8 mouse cellular contexts compared by ENCODE assay signal in genomic region chr9:20812537-20813271, GRCm38 (mm10). TPM values are rescaled to one million over a fixed set of nuclear protein-coding genes. Genes with fewer than 3 reads are reported as not detected.
A peak's percentile ranks its signal among the peaks of the same experiment; 100 is the strongest.
DNase-seq lines count a peak whose midpoint lies in the region; ATAC-seq and TF ChIP-seq lines count a peak whose summit lies in the region.

No protein-coding gene starts in this region.

- H3K27ac ChIP-seq in midbrain, embryonic 14.5 days (replicated peaks; ENCODE audit: low read depth, low read length), result no peak overlapping the region
- H3K27ac ChIP-seq in midbrain, embryonic 13.5 days, result no peak overlapping the region
- no peak overlapping the region for H3K27ac ChIP-seq in cerebellum, adult 2 months (ENCODE audit: insufficient read depth, low read length)

- no peak overlapping the region for H3K9ac ChIP-seq in midbrain, embryonic 14.5 days (replicated peaks; ENCODE audit: low read length)
- no peak overlapping the region for H3K9ac ChIP-seq in midbrain, embryonic 13.5 days (replicated peaks)

- peaks cover 6% of the 10 kb centered on the region; the same call in 1 of the 2 replicates for H3K4me1 ChIP-seq in midbrain, embryonic 14.5 days (ENCODE audit: control insufficient read depth, insufficient read depth, low read length)
- H3K4me1 ChIP-seq in midbrain, embryonic 13.5 days (replicated peaks), result peaks cover 13% of the 10 kb centered on the region
- H3K4me1 ChIP-seq in cerebellum, adult 2 months (ENCODE audit: control insufficient read depth, insufficient read depth, low read length), result no peaks in the 10 kb centered on the region

- ATAC-seq in midbrain, embryonic 14.5 days (ENCODE audit: low FRiP score, low TSS enrichment), result no peak
- ATAC-seq in midbrain, embryonic 13.5 days, result no peak

- no peak for TF ChIP-seq CTCF in cerebellum, adult 2 months (IDR thresholded peaks at IDR 0.05; ENCODE audit: borderline replicate concordance, insufficient read depth, low read depth, low read length)

- peak; percentile 35 for DNase-seq in midbrain, embryonic 14.5 days
- peak; percentile 89 to 93 for DNase-seq in adrenal gland, adult (ENCODE audit: inconsistent age in 2 of 2, low spot score in 1 of 2)
- peak; percentile 65 for DNase-seq in gastrocnemius, adult 18-20 months (ENCODE audit: low spot score)
- peak; percentile 35 for DNase-seq in induced T-regulatory cell, adult 2 months (ENCODE audit: low read depth)
- no peak for DNase-seq in layer of hippocampus, adult 8-10 months (ENCODE audit: low spot score in 2 of 2)
- DNase-seq in cerebellum, adult 2 months, result no peak

- H3K4me3 ChIP-seq in midbrain, embryonic 14.5 days (replicated peaks; ENCODE audit: low read depth, low read length), result no peak overlapping the region
- no peak overlapping the region for H3K4me3 ChIP-seq in midbrain, embryonic 13.5 days (replicated peaks)
- H3K4me3 ChIP-seq in myocyte, result peak overlapping the region; percentile 43
- no peak overlapping the region for H3K4me3 ChIP-seq in cerebellum, adult 2 months (replicated peaks; ENCODE audit: insufficient read depth, low read depth, low read length)

- peaks cover 22% of the 10 kb centered on the region for H3K79me2 ChIP-seq in myocyte (ENCODE audit: control insufficient read depth, insufficient read depth)

- WGBS in midbrain, embryonic 14.5 days, result 16% methylated on average over 19 of the region's 19 CpGs
- WGBS in midbrain, embryonic 13.5 days, result 17% methylated on average over 19 of the region's 19 CpGs
- WGBS in cerebellum, adult 2 months, result 12% methylated on average over 19 of the region's 19 CpGs

- 0 out of 2 replicates have a peak, but pooled peaks cover 4% of the 10 kb centered on the region for H3K27me3 ChIP-seq in midbrain, embryonic 14.5 days (ENCODE audit: control insufficient read depth, insufficient read depth, low read length)
- H3K27me3 ChIP-seq in midbrain, embryonic 13.5 days, result peaks cover 17% of the 10 kb centered on the region
- H3K27me3 ChIP-seq in myocyte (ENCODE audit: control insufficient read depth, insufficient read depth, insufficient read length), result no peaks in the 10 kb centered on the region
- H3K27me3 ChIP-seq in cerebellum, adult 2 months (ENCODE audit: control insufficient read depth, insufficient read depth, low read length), result no peaks in the 10 kb centered on the region

- no peak overlapping the region for H3ac ChIP-seq in myocyte (ENCODE audit: control insufficient read depth, insufficient read length)

- H3K4me2 ChIP-seq in midbrain, embryonic 14.5 days (ENCODE audit: low read length), result no peak overlapping the region
- H3K4me2 ChIP-seq in midbrain, embryonic 13.5 days (replicated peaks), result no peak overlapping the region
- H3K4me2 ChIP-seq in myocyte (ENCODE audit: low read depth), result peak overlapping the region; percentile 59

- no peaks in the 10 kb centered on the region for H3K9me3 ChIP-seq in midbrain, embryonic 14.5 days (ENCODE audit: control insufficient read depth, low read length)
- no peaks in the 10 kb centered on the region for H3K9me3 ChIP-seq in midbrain, embryonic 13.5 days

- TF ChIP-seq POLR2A in myocyte (IDR thresholded peaks at IDR 0.05; ENCODE audit: insufficient read length, low read depth), result no peak
- TF ChIP-seq POLR2A in cerebellum, adult 2 months (IDR thresholded peaks at IDR 0.05; ENCODE audit: borderline replicate concordance, insufficient read depth, low read length), result no peak

- H3K36me3 ChIP-seq in midbrain, embryonic 14.5 days (ENCODE audit: control insufficient read depth, insufficient read depth, low read length), result no peaks in the 10 kb centered on the region
- H3K36me3 ChIP-seq in midbrain, embryonic 13.5 days, result no peaks in the 10 kb centered on the region
- H3K36me3 ChIP-seq in myocyte (ENCODE audit: control insufficient read depth, insufficient read depth), result no peaks in the 10 kb centered on the region

TF ChIP-seq in myocyte, 11 proteins besides CTCF, POLR2A, EP300 and RAD21:
- TF ChIP-seq SRF (IDR thresholded peaks at IDR 0.05; ENCODE audit: control insufficient read depth, insufficient read length, low read depth), result no peak
- TF ChIP-seq TCF3 (IDR thresholded peaks at IDR 0.05; ENCODE audit: insufficient read length, low read depth), result no peak
- TF ChIP-seq MYOG (IDR thresholded peaks at IDR 0.05; ENCODE audit: control insufficient read depth in 1 of 3, insufficient read depth in 1 of 3, insufficient read length in 2 of 3, low read depth in 2 of 3), result no peak
- TF ChIP-seq USF1 (IDR thresholded peaks at IDR 0.05; ENCODE audit: low read depth), result peak; percentile 77
- peak in 1 of 3 experiments; percentile 36 for TF ChIP-seq MYOD1 (IDR thresholded peaks at IDR 0.05; ENCODE audit: control insufficient read depth in 1 of 3, insufficient read length in 2 of 3, low read depth in 2 of 3)
- no peak for TF ChIP-seq TCF12 (IDR thresholded peaks at IDR 0.05; ENCODE audit: insufficient read depth, poor library complexity, severe bottlenecking)
- peak; percentile 93 for TF ChIP-seq REST (IDR thresholded peaks at IDR 0.05; ENCODE audit: insufficient read depth, insufficient read length)
- no peak for TF ChIP-seq CEBPB (IDR thresholded peaks at IDR 0.05; ENCODE audit: insufficient read depth, poor library complexity, severe bottlenecking)
- TF ChIP-seq MAX (IDR thresholded peaks at IDR 0.05; ENCODE audit: low read depth), result no peak
- TF ChIP-seq E2F4 (IDR thresholded peaks at IDR 0.05; ENCODE audit: insufficient read depth), result no peak
TF ChIP-seq in myocyte: peak in this region for 3.

RNA-seq across cellular contexts. Expression of gene Col5a3, which starts 2.2 kb away (rescaled TPM):
- 0.45 and 0.66 TPM in 2 replicates for polyA plus RNA-seq in midbrain, embryonic 14.5 days (2014; fragmentation: Nextera tagmentation; extraction: Ambion mirVana)
- 0.32 and 0.35 TPM in 2 replicates for polyA plus RNA-seq in midbrain, embryonic 13.5 days (2015; fragmentation: Nextera tagmentation; extraction: Ambion mirVana)
- 10 to 100 TPM; 14.4 to 15.4 TPM for total RNA-seq in gastrocnemius, adult 18-20 months (2021)
- 70.3 TPM for polyA plus RNA-seq in myocyte (2012; fragmentation: generic; extraction: Trizol)
- total RNA-seq in layer of hippocampus, adult 8-10 months (2022), result 1 to 10 TPM; 1.2 to 2.9 (median 2.3) TPM
- polyA plus RNA-seq in cerebellum, adult 2 months (2012; rRNA removed), result 3.0 and 3.5 TPM in 2 replicates

RNA-seq across cellular contexts. Expression of gene Rdh8, which starts 5.6 kb away (rescaled TPM):
- not detected in 2 replicates for polyA plus RNA-seq in midbrain, embryonic 14.5 days (2014; fragmentation: Nextera tagmentation; extraction: Ambion mirVana)
- not detected in 2 replicates for polyA plus RNA-seq in midbrain, embryonic 13.5 days (2015; fragmentation: Nextera tagmentation; extraction: Ambion mirVana)
- 1 to 10 TPM in 1 of 2 experiments, under 1 TPM in 1; 0.48 to 1.7 TPM for total RNA-seq in gastrocnemius, adult 18-20 months (2021)
- not detected for polyA plus RNA-seq in myocyte (2012; fragmentation: generic; extraction: Trizol)
- not detected for total RNA-seq in layer of hippocampus, adult 8-10 months (2022)
- polyA plus RNA-seq in cerebellum, adult 2 months (2012; rRNA removed), result not detected in 2 replicates

RNA-seq across cellular contexts. Expression of gene A230050P20Rik, which starts 55.7 kb away (rescaled TPM):
- polyA plus RNA-seq in midbrain, embryonic 14.5 days (2014; fragmentation: Nextera tagmentation; extraction: Ambion mirVana), result 1.3 and 1.9 TPM in 2 replicates
- polyA plus RNA-seq in midbrain, embryonic 13.5 days (2015; fragmentation: Nextera tagmentation; extraction: Ambion mirVana), result 0.94 and 1.1 TPM in 2 replicates
- total RNA-seq in gastrocnemius, adult 18-20 months (2021), result 1 to 10 TPM; 1.8 to 2.8 TPM
- polyA plus RNA-seq in myocyte (2012; fragmentation: generic; extraction: Trizol), result 4.6 TPM
- 10 to 100 TPM; 83.6 to 95.7 (median 90.0) TPM for total RNA-seq in layer of hippocampus, adult 8-10 months (2022)
- 169 and 171 TPM in 2 replicates for polyA plus RNA-seq in cerebellum, adult 2 months (2012; rRNA removed)

Comparison
In these comparisons a context has a peak if more than half of its experiments do, and no peak if none do; other contexts are left out.
1. DNase-seq: peak in midbrain, embryonic 14.5 days (single experiment), adrenal gland, adult (2 of 2), gastrocnemius, adult 18-20 months (single experiment) and induced T-regulatory cell, adult 2 months (single experiment); none in layer of hippocampus, adult 8-10 months (0 of 2) and cerebellum, adult 2 months (0 of 2).
2. RNA of gene Col5a3, which starts 2.2 kb away (polyA plus RNA-seq): 70.3 TPM in myocyte (single experiment); 3.0 to 3.5 TPM in cerebellum, adult 2 months, 0.45 to 0.66 TPM in midbrain, embryonic 14.5 days and 0.32 to 0.35 TPM in midbrain, embryonic 13.5 days; every median in the first group is over 10 times any median in the second.
3. RNA of gene A230050P20Rik, which starts 55.7 kb away (polyA plus RNA-seq): 169 to 171 TPM in cerebellum, adult 2 months; 4.6 TPM in myocyte (single experiment), 1.3 to 1.9 TPM in midbrain, embryonic 14.5 days and 0.94 to 1.1 TPM in midbrain, embryonic 13.5 days; every median in the first group is over 10 times any median in the second.